Mouse (Mus musculus) embryonic facial prominence, embryonic 10.5 days (tissue): ENCODE results near the gene Defb23. TPM values are rescaled to one million over a fixed set of nuclear protein-coding genes. Genes with fewer than 3 reads are reported as not detected.

Experiments
- DNase-seq: peaks from one replicate; pipeline ENCODE4 v3.0.0-alpha.2; 2017; ENCODE audit warnings: low spot score
- H3K27ac ChIP-seq: fragments of 300-500 bp; sonication (generic); replicated peaks from 2 replicates; pipeline ENCODE4 v1.5.1; 2016; ENCODE audit warnings: mild to moderate bottlenecking
- H3K27me3 ChIP-seq: fragments of 300-500 bp; sonication (generic); replicated peaks from 2 replicates; pipeline ENCODE4 v1.6.1; 2016; ENCODE audit warnings: low read depth, mild to moderate bottlenecking; ENCODE audit not compliant: poor library complexity, severe bottlenecking
- H3K36me3 ChIP-seq: fragments of 300-500 bp; sonication (generic); replicated peaks from 2 replicates; pipeline ENCODE4 v1.6.1; 2016; ENCODE audit warnings: mild to moderate bottlenecking, moderate library complexity
- H3K4me1 ChIP-seq: fragments of 300-500 bp; sonication (generic); 2 replicates; pipeline ENCODE4 v1.6.1; 2016
- H3K4me3 ChIP-seq: fragments of 300-500 bp; sonication (generic); 2 replicates; pipeline ENCODE4 v1.5.1; 2016; ENCODE audit warnings: mild to moderate bottlenecking, moderate library complexity
- H3K9me3 ChIP-seq: fragments of 300-500 bp; sonication (generic); 2 replicates; pipeline ENCODE4 v1.6.1; 2016; ENCODE audit warnings: mild to moderate bottlenecking
- WGBS: fragments of 180-500 bp; shearing (Covaris S2); methylation state at CpG from one replicate; pipeline ENCODE4 v1.1.7; 2016; 5-methylcytosine and 5-hydroxymethylcytosine counted together
- polyA plus RNA-seq: library from polyadenylated mRNA; unstranded; fragments of >200 nt; fragmentation: Nextera tagmentation; extraction: Ambion mirVana; gene quantifications from 2 replicates; pipeline ENCODE4 v1.2.1, GENCODE M21; 2016

Defb23 gene
- not detected in 2 replicates for polyA plus RNA-seq

DNA sequence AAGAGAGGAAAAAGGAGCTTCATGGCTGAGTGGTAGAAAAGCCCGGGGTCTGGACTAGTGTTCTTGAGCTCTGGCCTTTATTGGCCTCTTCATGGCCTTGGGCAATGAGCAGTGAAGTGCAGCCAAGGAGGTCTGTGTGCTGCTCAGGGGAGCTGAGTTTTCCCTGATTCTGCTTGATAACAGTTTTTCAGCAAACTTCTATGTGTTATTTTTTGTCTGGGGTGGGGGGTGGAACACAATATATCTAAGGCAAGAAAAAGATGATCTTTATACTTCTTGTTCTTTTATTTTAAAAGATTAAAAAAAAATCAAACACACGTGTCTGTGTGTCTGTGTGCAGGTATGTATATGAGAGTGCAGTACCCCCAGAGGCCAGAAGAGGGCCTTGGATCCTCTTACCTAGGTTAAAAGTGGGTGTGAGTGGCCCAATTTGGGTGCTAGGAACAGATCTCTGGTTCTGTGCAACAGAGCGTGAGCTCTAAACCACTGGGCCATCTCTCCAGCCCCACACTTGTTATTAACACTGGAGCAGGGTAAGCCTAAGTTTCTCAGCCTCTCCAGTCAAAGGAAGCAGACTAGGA is at the start of gene Defb23:
Gene Defb23 (minus strand): TSS at position 51 of the 581 bp plus-strand sequence.
- Histone ChIP-seq H3K4me3 (no peak within 1 kb of the TSS), H3K27me3 (no peaks in the 10 kb centered on the region), H3K36me3 (no peaks in the 10 kb centered on the region), H3K9me3 (no peaks in the 10 kb centered on the region), H3K27ac (no peak within 1 kb of the TSS), H3K4me1 (no peaks in the 10 kb centered on the region)
- DNase-seq = no peak
- 84% methylated on average over 3 of the region's 3 CpGs for WGBS

- no peak for DNase-seq
- no peak within 1 kb of the TSS for H3K27ac ChIP-seq
- no peak within 1 kb of the TSS for H3K4me3 ChIP-seq
- no peaks in the 10 kb centered on the region for H3K9me3 ChIP-seq
- H3K27me3 ChIP-seq = no peaks in the 10 kb centered on the region
- H3K4me1 ChIP-seq = no peaks in the 10 kb centered on the region
- H3K36me3 ChIP-seq = no peaks in the 10 kb centered on the region
- WGBS = 82% methylated on average over 1 of the region's 1 CpGs
Observed at GRCm38 (mm10) chr2:152511592-152511991, 47.2 kb upstream of the Defb23 start, which contains the start of gene Defb26. TSS of gene Defb26 (minus strand) at chr2:152511692.

- Histone ChIP-seq H3K27ac (no peak overlapping the region), H3K27me3 (no peaks in the 10 kb centered on the region), H3K9me3 (no peaks in the 10 kb centered on the region), H3K4me1 (no peaks in the 10 kb centered on the region), H3K36me3 (no peaks in the 10 kb centered on the region), H3K4me3 (no peak overlapping the region)
- WGBS = 85% methylated on average over 2 of the region's 2 CpGs
- DNase-seq = no peak
Observed at GRCm38 (mm10) chr2:152503950-152504349, 39.5 kb upstream of the Defb23 start.

- Histone ChIP-seq H3K27me3 (no peaks in the 10 kb centered on the region), H3K4me1 (no peaks in the 10 kb centered on the region), H3K36me3 (no peaks in the 10 kb centered on the region), H3K4me3 (no peak overlapping the region), H3K9me3 (no peaks in the 10 kb centered on the region), H3K27ac (no peak overlapping the region)
- DNase-seq = no peak
- 81% methylated on average over 6 of the region's 6 CpGs for WGBS
Observed at GRCm38 (mm10) chr2:152500863-152501229, 36.4 kb upstream of the Defb23 start.

- Histone ChIP-seq H3K4me3 (no peak overlapping the region), H3K27ac (no peak overlapping the region), H3K4me1 (no peaks in the 10 kb centered on the region), H3K27me3 (no peaks in the 10 kb centered on the region), H3K36me3 (no peaks in the 10 kb centered on the region), H3K9me3 (no peaks in the 10 kb centered on the region)
- WGBS = 77% methylated on average over 7 of the region's 7 CpGs
- no peak for DNase-seq
Observed at GRCm38 (mm10) chr2:152500204-152500862, 35.9 kb upstream of the Defb23 start.

GRCm38 (mm10) chr2:152498020-152498419 is 33.6 kb upstream of the Defb23 start:
- H3K27me3 ChIP-seq = no peaks in the 10 kb centered on the region
- no peak overlapping the region for H3K4me3 ChIP-seq
- no peaks in the 10 kb centered on the region for H3K4me1 ChIP-seq
- no peaks in the 10 kb centered on the region for H3K36me3 ChIP-seq
- H3K27ac ChIP-seq = no peak overlapping the region
- no peak for DNase-seq
- H3K9me3 ChIP-seq = no peaks in the 10 kb centered on the region
- 78% methylated on average over 6 of the region's 6 CpGs for WGBS

- Histone ChIP-seq H3K27ac (no peak overlapping the region), H3K27me3 (no peaks in the 10 kb centered on the region)
- 77% methylated on average over 6 of the region's 6 CpGs for WGBS
Observed at GRCm38 (mm10) chr2:152493151-152493550, 28.7 kb upstream of the Defb23 start.

GRCm38 (mm10) chr2:152490038-152490437 is 25.6 kb upstream of the Defb23 start, which contains the start of gene Defb22:
TSS of gene Defb22 (minus strand) at chr2:152490138.
- Histone ChIP-seq H3K4me1 (no peaks in the 10 kb centered on the region), H3K36me3 (no peaks in the 10 kb centered on the region), H3K9me3 (no peaks in the 10 kb centered on the region), H3K4me3 (no peak within 1 kb of the TSS), H3K27ac (no peak within 1 kb of the TSS), H3K27me3 (no peaks in the 10 kb centered on the region)
- DNase-seq = no peak

More at GRCm38 (mm10) chr2:152493151-152493550, 28.7 kb upstream of the Defb23 start:
- Histone ChIP-seq H3K4me1 (no peaks in the 10 kb centered on the region), H3K4me3 (no peak overlapping the region), H3K36me3 (no peaks in the 10 kb centered on the region), H3K9me3 (no peaks in the 10 kb centered on the region)
- no peak for DNase-seq

GRCm38 (mm10) chr2:152487024-152487423 is 22.6 kb upstream of the Defb23 start:
- no peaks in the 10 kb centered on the region for H3K9me3 ChIP-seq
- no peak overlapping the region for H3K27ac ChIP-seq
- DNase-seq = peak; percentile 14
- H3K4me1 ChIP-seq = no peaks in the 10 kb centered on the region
- H3K4me3 ChIP-seq = no peak overlapping the region
- 77% methylated on average over 2 of the region's 2 CpGs for whole genome bisulfite sequencing
- H3K27me3 ChIP-seq = no peaks in the 10 kb centered on the region
- H3K36me3 ChIP-seq = no peaks in the 10 kb centered on the region

GRCm38 (mm10) chr2:152481726-152482125 is 17.3 kb upstream of the Defb23 start:
- Histone ChIP-seq H3K27me3 (no peaks in the 10 kb centered on the region), H3K4me1 (no peaks in the 10 kb centered on the region), H3K36me3 (no peaks in the 10 kb centered on the region), H3K9me3 (no peaks in the 10 kb centered on the region), H3K27ac (no peak overlapping the region), H3K4me3 (no peak overlapping the region)
- 82% methylated on average over 7 of the region's 7 CpGs for WGBS
- DNase-seq = no peak

GRCm38 (mm10) chr2:152480881-152481280 is 16.5 kb upstream of the Defb23 start:
- WGBS = 87% methylated on average over 3 of the region's 3 CpGs
- no peaks in the 10 kb centered on the region for H3K27me3 ChIP-seq
- H3K9me3 ChIP-seq = no peaks in the 10 kb centered on the region

GRCm38 (mm10) chr2:152476763-152477162 is 12.3 kb upstream of the Defb23 start, which contains the start of gene Defb20:
TSS of gene Defb20 (plus strand) at chr2:152477063.
- no peak within 1 kb of the TSS for H3K4me3 ChIP-seq
- WGBS = 67% methylated on average over 2 of the region's 2 CpGs
- no peaks in the 10 kb centered on the region for H3K4me1 ChIP-seq
- no peaks in the 10 kb centered on the region for H3K9me3 ChIP-seq
- H3K27me3 ChIP-seq = no peaks in the 10 kb centered on the region
- no peaks in the 10 kb centered on the region for H3K36me3 ChIP-seq
- H3K27ac ChIP-seq = no peak within 1 kb of the TSS
- no peak for DNase-seq

More at GRCm38 (mm10) chr2:152480881-152481280, 16.5 kb upstream of the Defb23 start:
- no peak for DNase-seq
- Histone ChIP-seq H3K36me3 (no peaks in the 10 kb centered on the region), H3K4me3 (no peak overlapping the region), H3K4me1 (no peaks in the 10 kb centered on the region), H3K27ac (no peak overlapping the region)

DNA sequence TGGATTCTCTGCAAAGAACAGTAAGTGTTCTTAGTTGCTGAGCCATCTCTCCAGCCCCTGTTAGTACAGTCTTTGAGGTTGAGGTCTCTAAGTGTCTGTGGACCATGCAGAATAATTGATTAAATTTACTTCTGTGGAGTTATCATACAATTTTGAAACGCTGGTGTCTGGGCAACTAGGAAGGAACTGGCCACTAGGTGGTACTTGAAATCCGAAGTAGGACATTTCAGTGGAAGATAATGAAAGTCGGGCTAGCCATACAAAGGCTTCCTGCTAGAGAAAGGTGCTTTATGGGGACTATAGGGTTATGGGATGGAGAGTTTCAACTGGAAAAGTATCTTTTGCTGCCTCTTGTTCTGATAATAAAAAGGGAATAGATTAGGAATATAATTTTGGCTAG is 8.0 kb upstream of the Defb23 start:
- no peaks in the 10 kb centered on the region for H3K9me3 ChIP-seq
- no peaks in the 10 kb centered on the region for H3K4me1 ChIP-seq
- H3K27me3 ChIP-seq = no peaks in the 10 kb centered on the region
- H3K36me3 ChIP-seq = no peaks in the 10 kb centered on the region
- no peak overlapping the region for H3K4me3 ChIP-seq
- H3K27ac ChIP-seq = no peak overlapping the region
- no peak for DNase-seq
- WGBS = 33% methylated on average over 3 of the region's 3 CpGs
